Mouse (Mus musculus): ENCODE data around the gene Ntm. TPM values are rescaled to one million over a fixed set of nuclear protein-coding genes. Genes with fewer than 3 reads are reported as not detected.

The Ntm gene
- polyA plus RNA-seq, 1 experiment from 2014 or later = 27.3 TPM

- peaks cover 3% of the 10 kb centered on the region; the same call in 1 of the 2 replicates for H3K27me3 ChIP-seq
- H3K4me1 ChIP-seq = no peaks in the 10 kb centered on the region
- H3K4me3 ChIP-seq = no peak overlapping the region
- H3K4me2 ChIP-seq = no peak overlapping the region
- no peak overlapping the region for H3K27ac ChIP-seq
- H3K9ac ChIP-seq = no peak overlapping the region
- ATAC-seq (ENCODE audit: insufficient number of reproducible peaks, low FRiP score, low TSS enrichment, low read depth) = no peak
- no peaks in the 10 kb centered on the region for H3K9me3 ChIP-seq
- no peaks in the 10 kb centered on the region for H3K36me3 ChIP-seq
Measured at GRCm38 (mm10) chr9:29473418-29473817, 489.5 kb downstream of the Ntm start.

GRCm38 (mm10) chr9:29472226-29472625, 490.7 kb downstream of the Ntm start:
- WGBS = 51% methylated on average over 4 of the region's 4 CpGs
- Histone ChIP-seq H3K4me2 (no peak overlapping the region), H3K27ac (no peak overlapping the region), H3K4me3 (no peak overlapping the region), H3K9me3 (no peaks in the 10 kb centered on the region), H3K4me1 (no peaks in the 10 kb centered on the region), H3K36me3 (no peaks in the 10 kb centered on the region), H3K9ac (no peak overlapping the region), H3K27me3 (peaks cover 3% of the 10 kb centered on the region; the same call in 1 of the 2 replicates)
- no peak for ATAC-seq (ENCODE audit: insufficient number of reproducible peaks, low FRiP score, low TSS enrichment, low read depth)

GRCm38 (mm10) chr9:29464756-29465155, 498.2 kb downstream of the Ntm start:
- Histone ChIP-seq H3K9ac (no peak overlapping the region), H3K36me3 (no peaks in the 10 kb centered on the region), H3K4me2 (no peak overlapping the region), H3K4me3 (no peak overlapping the region), H3K27ac (no peak overlapping the region), H3K4me1 (no peaks in the 10 kb centered on the region), H3K27me3 (no peaks in the 10 kb centered on the region; the same call in 1 of the 2 replicates), H3K9me3 (no peaks in the 10 kb centered on the region)
- ATAC-seq (ENCODE audit: insufficient number of reproducible peaks, low FRiP score, low TSS enrichment, low read depth) = no peak
- 68% methylated on average over 4 of the region's 4 CpGs for WGBS

GRCm38 (mm10) chr9:29462970-29463593, 499.9 kb downstream of the Ntm start:
- no peak for ATAC-seq (ENCODE audit: insufficient number of reproducible peaks, low FRiP score, low TSS enrichment, low read depth)
- no peaks in the 10 kb centered on the region for H3K36me3 ChIP-seq

GRCm38 (mm10) chr9:29457976-29458572, 504.9 kb downstream of the Ntm start:
- 16% methylated on average over 5 of the region's 5 CpGs for WGBS
- Histone ChIP-seq H3K9ac (no peak overlapping the region), H3K4me3 (no peak overlapping the region), H3K9me3 (no peaks in the 10 kb centered on the region), H3K27ac (no peak overlapping the region), H3K4me2 (no peak overlapping the region), H3K27me3 (peaks cover 6% of the 10 kb centered on the region; the same call in 1 of the 2 replicates), H3K4me1 (0 out of 2 replicates have a peak, but pooled peaks cover 3% of the 10 kb centered on the region), H3K36me3 (no peaks in the 10 kb centered on the region)
- no peak for ATAC-seq (ENCODE audit: insufficient number of reproducible peaks, low FRiP score, low TSS enrichment, low read depth)

More at GRCm38 (mm10) chr9:29462970-29463593, 499.9 kb downstream of the Ntm start:
- Histone ChIP-seq H3K4me3 (no peak overlapping the region), H3K9me3 (no peaks in the 10 kb centered on the region), H3K9ac (no peak overlapping the region), H3K4me1 (0 out of 2 replicates have a peak, but pooled peaks cover under 1% of the 10 kb centered on the region), H3K27me3 (no peaks in the 10 kb centered on the region; the same call in 1 of the 2 replicates), H3K4me2 (no peak overlapping the region), H3K27ac (no peak overlapping the region)
- WGBS = 58% methylated on average over 10 of the region's 10 CpGs

- no peak overlapping the region for H3K4me2 ChIP-seq
- H3K9me3 ChIP-seq = no peaks in the 10 kb centered on the region
- H3K27ac ChIP-seq = no peak overlapping the region
- 0 out of 2 replicates have a peak, but pooled peaks cover 3% of the 10 kb centered on the region for H3K4me1 ChIP-seq
- no peak overlapping the region for H3K9ac ChIP-seq
- WGBS = 81% methylated on average over 7 of the region's 7 CpGs
- H3K4me3 ChIP-seq = no peak overlapping the region
- H3K27me3 ChIP-seq = peaks cover 6% of the 10 kb centered on the region; the same call in 1 of the 2 replicates
- no peaks in the 10 kb centered on the region for H3K36me3 ChIP-seq
- no peak for ATAC-seq (ENCODE audit: insufficient number of reproducible peaks, low FRiP score, low TSS enrichment, low read depth)
Measured at GRCm38 (mm10) chr9:29456014-29456413, 506.9 kb downstream of the Ntm start.

- Histone ChIP-seq H3K36me3 (no peaks in the 10 kb centered on the region), H3K27me3 (0 out of 2 replicates have a peak, but pooled peaks cover 3% of the 10 kb centered on the region), H3K27ac (no peak overlapping the region), H3K9ac (no peak overlapping the region), H3K4me1 (no peaks in the 10 kb centered on the region), H3K9me3 (no peaks in the 10 kb centered on the region), H3K4me3 (no peak overlapping the region), H3K4me2 (no peak overlapping the region)
- 73% methylated on average over 1 of the region's 1 CpGs for WGBS
- ATAC-seq (ENCODE audit: insufficient number of reproducible peaks, low FRiP score, low TSS enrichment, low read depth) = no peak
Measured at GRCm38 (mm10) chr9:29451232-29451631, 511.7 kb downstream of the Ntm start.

GRCm38 (mm10) chr9:29444001-29444400, 518.9 kb downstream of the Ntm start:
- Histone ChIP-seq H3K4me3 (no peak overlapping the region), H3K4me2 (no peak overlapping the region), H3K9me3 (no peaks in the 10 kb centered on the region), H3K27ac (no peak overlapping the region), H3K9ac (no peak overlapping the region), H3K27me3 (no peaks in the 10 kb centered on the region), H3K36me3 (no peaks in the 10 kb centered on the region), H3K4me1 (no peaks in the 10 kb centered on the region)
- ATAC-seq (ENCODE audit: insufficient number of reproducible peaks, low FRiP score, low TSS enrichment, low read depth) = no peak
- WGBS = 69% methylated on average over 4 of the region's 4 CpGs

GRCm38 (mm10) chr9:29439401-29439800, 523.5 kb downstream of the Ntm start:
- Histone ChIP-seq H3K27me3 (no peaks in the 10 kb centered on the region), H3K4me1 (no peaks in the 10 kb centered on the region), H3K4me2 (no peak overlapping the region), H3K4me3 (no peak overlapping the region), H3K36me3 (no peaks in the 10 kb centered on the region), H3K27ac (no peak overlapping the region), H3K9ac (no peak overlapping the region), H3K9me3 (no peaks in the 10 kb centered on the region)
- ATAC-seq (ENCODE audit: insufficient number of reproducible peaks, low FRiP score, low TSS enrichment, low read depth) = no peak
- WGBS = 51% methylated on average over 5 of the region's 5 CpGs

- no peak overlapping the region for H3K9ac ChIP-seq
- no peaks in the 10 kb centered on the region for H3K9me3 ChIP-seq
- ATAC-seq (ENCODE audit: insufficient number of reproducible peaks, low FRiP score, low TSS enrichment, low read depth) = no peak
- 38% methylated on average over 6 of the region's 6 CpGs for WGBS
- H3K4me2 ChIP-seq = no peak overlapping the region
- no peak overlapping the region for H3K4me3 ChIP-seq
- no peaks in the 10 kb centered on the region; the same call in 1 of the 2 replicates for H3K27me3 ChIP-seq
- no peaks in the 10 kb centered on the region for H3K4me1 ChIP-seq
- no peaks in the 10 kb centered on the region for H3K36me3 ChIP-seq
- no peak overlapping the region for H3K27ac ChIP-seq
Measured at GRCm38 (mm10) chr9:29434611-29435010, 528.3 kb downstream of the Ntm start.

GRCm38 (mm10) chr9:29433910-29434309, 529.0 kb downstream of the Ntm start:
- H3K27ac ChIP-seq = no peak overlapping the region
- H3K9ac ChIP-seq = no peak overlapping the region
- H3K36me3 ChIP-seq = no peaks in the 10 kb centered on the region
- no peaks in the 10 kb centered on the region for H3K4me1 ChIP-seq
- 3% methylated on average over 4 of the region's 4 CpGs for WGBS
- ATAC-seq (ENCODE audit: insufficient number of reproducible peaks, low FRiP score, low TSS enrichment, low read depth) = no peak
- H3K27me3 ChIP-seq = no peaks in the 10 kb centered on the region; the same call in 1 of the 2 replicates
- H3K4me2 ChIP-seq = no peak overlapping the region
- no peak overlapping the region for H3K4me3 ChIP-seq
- no peaks in the 10 kb centered on the region for H3K9me3 ChIP-seq

GRCm38 (mm10) chr9:29433156-29433555, 529.8 kb downstream of the Ntm start:
- WGBS = 53% methylated on average over 7 of the region's 7 CpGs
- H3K27ac ChIP-seq = no peak overlapping the region

More at GRCm38 (mm10) chr9:29433156-29433555, 529.8 kb downstream of the Ntm start:
- no peak overlapping the region for H3K4me2 ChIP-seq
- no peak overlapping the region for H3K4me3 ChIP-seq
- H3K9me3 ChIP-seq = no peaks in the 10 kb centered on the region
- no peak for ATAC-seq (ENCODE audit: insufficient number of reproducible peaks, low FRiP score, low TSS enrichment, low read depth)
- peaks cover 4% of the 10 kb centered on the region for H3K4me1 ChIP-seq
- H3K27me3 ChIP-seq = no peaks in the 10 kb centered on the region; the same call in 1 of the 2 replicates
- H3K36me3 ChIP-seq = no peaks in the 10 kb centered on the region
- no peak overlapping the region for H3K9ac ChIP-seq
